Mouse (Mus musculus) brain, embryonic 14.5 days (tissue): Measurements from ENCODE around the gene Cxcl10. TPM values are rescaled to one million over a fixed set of nuclear protein-coding genes. Genes with fewer than 3 reads are reported as not detected.

Experiments used
- DNase-seq: peaks from one replicate; pipeline ENCODE4 v3.0.0-alpha.2; 2011; ENCODE audit warnings: low read depth
- CTCF ChIP-seq: fragments of 200-500 bp; IDR thresholded peaks from 2 replicates; pipeline ENCODE4 v1.5.1; 2012; ENCODE audit warnings: inconsistent platforms, mild to moderate bottlenecking, moderate library complexity, borderline replicate concordance; ENCODE audit not compliant: insufficient read depth, insufficient read length; ENCODE audit errors: extremely low read depth
- POLR2A ChIP-seq: fragments of 200-500 bp; IDR thresholded peaks from 2 replicates; pipeline ENCODE4 v1.6.1; 2012; ENCODE audit warnings: mild to moderate bottlenecking, inconsistent platforms, borderline replicate concordance; ENCODE audit not compliant: poor library complexity, insufficient read depth, insufficient read length, severe bottlenecking; ENCODE audit errors: extremely low read depth
- polyA plus RNA-seq: library from polyadenylated mRNA; depleted of rRNA; stranded (reverse); fragments of >200 nt; gene quantifications from 2 replicates; pipeline ENCODE4 v1.2.3, GENCODE M21; 2012

Cxcl10 gene
- polyA plus RNA-seq, 1 experiment = 0.70 TPM

DNA sequence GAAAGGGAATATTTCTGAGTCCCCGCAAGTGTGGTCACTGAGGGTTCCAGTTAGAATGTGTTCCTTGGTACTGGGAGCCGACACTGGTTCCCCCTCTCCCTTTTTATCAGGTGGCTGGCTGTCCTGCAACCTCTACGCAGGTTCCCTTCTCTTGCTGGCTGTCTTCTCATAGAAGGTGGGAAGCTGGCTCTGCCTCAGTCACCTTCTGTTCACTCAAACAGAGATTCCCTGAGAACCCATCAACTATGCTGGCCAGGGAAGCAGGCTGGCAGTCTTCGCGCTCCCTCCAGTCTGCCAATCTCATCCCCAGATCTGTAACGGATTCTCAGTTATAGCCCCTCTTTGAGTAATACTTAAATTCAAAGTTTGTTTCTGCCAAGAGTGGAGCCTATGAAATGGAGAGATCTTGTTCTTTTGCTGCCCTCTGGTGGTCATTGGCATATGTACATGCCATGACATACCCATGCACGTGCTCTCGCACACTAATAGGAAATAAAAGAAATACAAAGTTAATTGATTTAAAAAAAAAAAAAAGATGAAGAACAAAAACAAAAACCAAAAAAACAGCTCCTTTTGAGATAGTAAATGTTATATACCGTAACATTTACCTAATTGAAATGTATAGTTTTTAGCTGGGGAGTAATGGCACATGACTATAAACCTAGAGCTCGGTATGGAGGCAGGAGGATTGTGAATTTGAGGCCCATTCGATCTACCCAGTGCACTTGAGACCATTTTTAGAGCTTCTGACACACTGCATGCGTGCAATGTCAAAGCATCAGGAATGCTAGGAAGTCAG, 33.1 kb upstream of the Cxcl10 start:
- TF ChIP-seq CTCF = peak; percentile 79; the same call in 1 of the 2 replicates
- no peak for TF ChIP-seq POLR2A

GRCm38 (mm10) chr5:92376795-92377405, 28.2 kb upstream of the Cxcl10 start:
- no peak for TF ChIP-seq CTCF
- no peak for TF ChIP-seq POLR2A

More for the DNA sequence above, 33.1 kb upstream of the Cxcl10 start:
- DNase-seq = peak; percentile 91

GRCm38 (mm10) chr5:92375368-92375767, 26.7 kb upstream of the Cxcl10 start:
- no peak for DNase-seq
- TF ChIP-seq POLR2A = no peak
- no peak for TF ChIP-seq CTCF

More at GRCm38 (mm10) chr5:92376795-92377405, 28.2 kb upstream of the Cxcl10 start:
- DNase-seq = no peak

DNA sequence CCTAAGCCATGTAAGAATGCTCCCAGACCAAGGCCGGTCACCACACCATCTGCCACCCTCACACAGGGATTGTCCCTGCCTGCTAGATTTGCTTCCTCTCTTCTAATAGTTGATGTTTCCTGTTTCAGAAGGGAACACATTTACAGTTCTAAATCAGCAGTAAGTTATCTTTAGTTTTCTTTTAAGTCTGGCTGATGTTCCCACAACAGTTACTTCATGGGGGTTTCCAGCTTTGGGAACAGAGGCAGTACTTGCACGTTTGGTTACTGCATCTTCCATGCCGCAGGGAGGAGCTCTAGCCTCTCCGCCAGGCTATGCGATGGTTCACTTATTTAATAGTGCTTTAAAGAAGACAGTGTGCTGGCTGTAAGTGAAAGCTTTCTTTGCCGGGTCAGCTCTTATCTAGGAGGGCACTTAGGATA, 26.0 kb upstream of the Cxcl10 start:
- TF ChIP-seq POLR2A (no peak), CTCF (no peak)
- no peak for DNase-seq

GRCm38 (mm10) chr5:92372605-92373004, 23.9 kb upstream of the Cxcl10 start:
- DNase-seq = no peak
- TF ChIP-seq POLR2A (no peak), CTCF (no peak)

DNA sequence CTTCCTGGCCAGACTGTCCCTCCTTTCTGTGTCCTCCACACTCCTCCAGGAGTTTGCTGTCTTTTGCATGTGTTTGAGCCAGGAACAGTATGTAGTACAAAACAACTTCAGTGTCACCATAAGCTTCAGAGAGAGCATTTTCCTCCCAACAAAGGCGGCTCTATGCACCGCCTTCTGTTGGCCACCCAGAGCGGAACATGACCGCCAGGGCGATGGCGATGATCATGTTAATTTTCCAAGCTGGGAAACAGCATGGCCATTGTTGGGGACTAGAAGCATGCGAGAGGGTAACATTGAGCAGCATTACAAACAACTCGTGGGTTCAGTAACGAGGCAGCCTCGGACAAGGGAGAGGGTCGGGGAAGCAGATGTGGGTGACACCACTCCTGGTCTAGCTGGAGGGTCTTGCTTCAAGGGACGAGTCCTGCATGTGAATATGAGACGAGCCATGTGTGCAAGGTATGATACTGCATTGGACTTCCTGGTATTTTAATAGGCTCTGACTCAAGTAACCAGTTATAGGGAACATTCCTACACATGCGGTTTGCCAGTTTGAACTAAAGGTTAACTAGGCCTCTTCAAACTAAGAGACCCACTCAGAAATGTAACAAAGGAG, 22.8 kb upstream of the Cxcl10 start:
- TF ChIP-seq CTCF (no peak), POLR2A (no peak)
- DNase-seq = peak; percentile 75

DNA sequence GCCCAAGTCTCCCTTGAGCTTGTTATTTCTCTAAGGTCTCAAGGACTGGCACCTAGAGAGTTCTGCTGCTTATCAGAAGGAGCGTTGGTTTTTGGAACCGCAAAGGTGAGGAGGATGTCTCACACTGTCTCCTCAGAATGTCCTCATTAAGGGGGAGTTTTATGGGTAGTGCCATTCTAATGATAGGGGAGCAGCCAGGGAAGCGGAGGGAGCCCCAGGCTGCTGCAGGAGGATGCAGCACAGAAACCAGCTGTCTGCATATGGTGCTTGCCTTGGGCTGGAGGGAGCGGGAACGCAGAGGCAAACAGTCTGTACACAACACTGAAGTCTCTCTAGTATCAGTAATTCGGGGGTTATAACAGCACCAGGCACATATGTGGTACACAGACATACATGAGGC, 22.2 kb upstream of the Cxcl10 start:
- DNase-seq = no peak
- TF ChIP-seq CTCF (no peak), POLR2A (no peak)

DNA sequence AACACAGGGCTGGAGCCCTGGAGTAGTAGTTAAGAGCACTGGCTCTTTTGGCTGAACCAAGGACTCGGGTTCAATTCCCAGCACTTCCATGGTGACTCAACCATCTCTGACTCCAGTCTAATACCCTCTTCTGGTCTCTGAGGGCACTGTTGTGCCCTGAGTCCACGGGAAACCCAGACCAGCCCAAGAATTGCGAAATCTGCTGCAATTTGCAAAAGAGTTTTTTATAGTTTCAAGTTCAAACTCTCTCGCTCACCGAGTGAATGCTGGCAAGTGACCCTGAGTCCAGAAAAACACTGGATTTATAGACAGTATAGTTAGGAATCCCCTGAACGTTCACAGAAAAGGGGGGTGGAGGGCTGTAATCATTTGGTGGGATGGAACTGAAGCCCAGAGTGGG, 21.7 kb upstream of the Cxcl10 start:
- TF ChIP-seq CTCF (no peak), POLR2A (no peak)
- no peak for DNase-seq

- DNase-seq = peak; percentile 75
- no peak for TF ChIP-seq CTCF
- no peak for TF ChIP-seq POLR2A
Observed at GRCm38 (mm10) chr5:92369151-92369994, 20.7 kb upstream of the Cxcl10 start.

GRCm38 (mm10) chr5:92368392-92368791, 19.7 kb upstream of the Cxcl10 start:
- no peak for TF ChIP-seq POLR2A
- TF ChIP-seq CTCF = no peak
- no peak for DNase-seq

DNA sequence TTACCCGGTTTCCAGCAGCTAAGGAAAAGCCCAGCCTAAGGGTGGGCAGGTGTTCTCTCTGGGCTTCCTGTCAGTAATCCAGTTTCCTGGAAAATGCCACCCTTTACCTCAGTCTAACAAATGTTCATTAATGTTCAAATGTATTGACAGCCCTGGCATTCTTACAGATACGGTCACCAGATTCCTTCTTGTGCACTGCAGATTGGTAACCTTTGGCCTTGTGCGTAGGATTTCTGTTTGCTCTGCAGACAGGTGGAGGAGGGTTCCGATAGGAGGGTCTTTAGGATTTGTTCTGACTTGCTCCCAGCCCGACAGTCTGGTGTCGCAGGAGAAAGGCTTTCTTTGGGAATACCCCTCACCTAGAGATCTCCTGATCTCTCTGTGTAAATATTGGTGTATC, 17.9 kb upstream of the Cxcl10 start:
- TF ChIP-seq POLR2A (no peak), CTCF (no peak)
- no peak for DNase-seq

- no peak for DNase-seq
- TF ChIP-seq POLR2A (no peak), CTCF (no peak)
Observed at GRCm38 (mm10) chr5:92365146-92365705, 16.5 kb upstream of the Cxcl10 start.
